Mouse (Mus musculus) fat pad, adult 2 months (tissue): ENCODE measurements around the gene Gm3854.
"Not testable (repeated sequence)": the region's sequence is repeated elsewhere in the genome, so short reads cannot be mapped to it uniquely, and the experiment has no call there.

ENCODE experiments used
- DNase-seq: peaks from one replicate; pipeline ENCODE4 v3.0.0-alpha.2; 2011; ENCODE audit warnings: low read depth, low spot score; ENCODE audit errors: extremely low read depth

Gene Gm3854

GRCm38 (mm10) chr7:6343501-6344071 lies at the start of gene Gm3854:
Gene Gm3854 (plus strand): TSS chr7:6343759.
- no peak for DNase-seq

- DNase-seq = not testable (repeated sequence)
Measured at GRCm38 (mm10) chr7:6300796-6301195, 42.8 kb upstream of the Gm3854 start.

- DNase-seq = no peak
Measured at GRCm38 (mm10) chr7:6330458-6331232, 12.9 kb upstream of the Gm3854 start.

GRCm38 (mm10) chr7:6331233-6331956 lies 12.2 kb upstream of the Gm3854 start, which contains the start of gene Zfp583:
Gene Zfp583 (minus strand): TSS chr7:6331285.
- peak; percentile 7 for DNase-seq

- DNase-seq = no peak
Measured at GRCm38 (mm10) chr7:6339865-6340264, 3.7 kb upstream of the Gm3854 start.

GRCm38 (mm10) chr7:6344124-6344523 lies 565 bp downstream of the Gm3854 start:
- no peak for DNase-seq

GRCm38 (mm10) chr7:6358121-6358520 lies 14.6 kb downstream of the Gm3854 start:
- DNase-seq = no peak

GRCm38 (mm10) chr7:6358937-6359590 lies 15.5 kb downstream of the Gm3854 start:
- no peak for DNase-seq

GRCm38 (mm10) chr7:6360477-6361060 lies 17.0 kb downstream of the Gm3854 start:
- no peak for DNase-seq

GRCm38 (mm10) chr7:6361756-6362155 lies 18.2 kb downstream of the Gm3854 start:
- DNase-seq = no peak

GRCm38 (mm10) chr7:6362268-6363046 lies 18.9 kb downstream of the Gm3854 start:
- peak; percentile 96 for DNase-seq

GRCm38 (mm10) chr7:6363047-6363488 lies 19.5 kb downstream of the Gm3854 start, which contains the start of gene Zfp78:
Gene Zfp78 (plus strand): TSS chr7:6363280.
- peak; percentile 68 for DNase-seq

- no peak for DNase-seq
Measured at GRCm38 (mm10) chr7:6364761-6365160, 21.2 kb downstream of the Gm3854 start.

- no peak for DNase-seq
Measured at GRCm38 (mm10) chr7:6367185-6367584, 23.6 kb downstream of the Gm3854 start.

- DNase-seq = not testable (repeated sequence)
Measured at GRCm38 (mm10) chr7:6368146-6368545, 24.6 kb downstream of the Gm3854 start.

GRCm38 (mm10) chr7:6369460-6369859 lies 25.9 kb downstream of the Gm3854 start:
- no peak for DNase-seq

GRCm38 (mm10) chr7:6372993-6373392 lies 29.4 kb downstream of the Gm3854 start:
- DNase-seq = no peak

GRCm38 (mm10) chr7:6378441-6378840 lies 34.9 kb downstream of the Gm3854 start:
- no peak for DNase-seq

GRCm38 (mm10) chr7:6381431-6381830 lies 37.9 kb downstream of the Gm3854 start:
- no peak for DNase-seq

GRCm38 (mm10) chr7:6383044-6383455 lies 39.5 kb downstream of the Gm3854 start, which contains the start of gene Zfp28:
Gene Zfp28 (plus strand): TSS chr7:6383295.
- DNase-seq = peak; percentile 30
